Mouse (Mus musculus) gastrocnemius, adult 8-10 months (tissue): ENCODE results near the gene Ints5. TPM values are rescaled to one million over a fixed set of nuclear protein-coding genes. Genes with fewer than 3 reads are reported as not detected.
"Not testable (repeated sequence)": the region's sequence is repeated elsewhere in the genome, so short reads cannot be mapped to it uniquely, and the experiment has no call there.

Experiments
- DNase-seq, 2 experiments: peaks; one replicate each; pipeline ENCODE4 v3.0.0; 2022; ENCODE audit warnings: low spot score in 2 of 2
- total RNA-seq, 4 experiments: library from RNA; stranded (reverse); gene quantifications; 2 replicates each; pipeline ENCODE4 v1.2.4; 2022

Ints5 gene
- 10 to 100 TPM; 10.3 to 13.0 (median 11.3) TPM for total RNA-seq

DNA sequence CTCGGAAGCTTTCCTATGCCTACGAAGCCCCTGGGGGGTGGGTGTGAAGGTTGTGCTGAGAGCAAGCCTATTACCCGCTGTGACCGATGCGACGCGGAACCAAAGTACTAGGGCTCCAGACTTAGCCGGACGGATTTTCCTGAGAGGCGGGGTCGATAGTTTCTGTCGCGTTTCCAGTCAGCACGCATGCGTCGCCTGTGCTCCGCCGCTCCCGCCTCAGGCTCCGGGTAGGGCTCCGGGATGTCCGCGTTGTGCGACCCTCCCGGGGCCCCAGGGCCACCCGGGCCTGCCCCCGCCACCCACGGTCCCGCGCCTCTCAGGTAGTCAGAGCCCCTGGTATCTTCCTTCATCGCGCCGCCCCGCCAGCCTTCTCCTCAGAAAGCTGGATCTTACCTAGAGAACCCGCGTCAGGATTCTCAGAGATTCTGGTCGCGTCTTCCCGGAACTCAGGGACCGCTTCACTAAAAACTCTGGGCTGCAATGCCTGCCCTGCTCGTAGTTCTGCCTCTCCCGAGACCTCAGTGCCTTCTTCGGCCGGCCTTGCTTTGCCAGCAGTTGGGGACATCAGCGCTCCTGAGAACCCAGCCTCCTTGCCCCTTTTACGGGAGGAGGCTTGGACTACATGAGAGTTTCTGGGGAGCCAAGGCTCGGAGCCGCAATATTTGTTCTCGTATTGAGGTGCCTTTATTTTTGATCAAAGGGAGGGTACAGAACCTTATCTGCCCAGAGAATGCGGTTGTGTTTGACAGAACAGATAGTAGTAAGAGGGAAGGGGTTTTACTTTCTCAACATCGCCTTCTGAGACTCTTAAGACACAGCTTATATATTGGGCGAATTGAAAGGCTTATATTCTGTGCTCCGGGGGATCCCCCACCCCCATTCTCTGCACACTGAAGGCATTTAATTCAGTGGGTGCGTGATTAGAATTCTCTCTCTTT is at the start of gene Ints5:
Gene Ints5 (plus strand): TSS at position 177 of the 938 bp plus-strand sequence.
- peak; percentile 66 to 70 for DNase-seq

DNA sequence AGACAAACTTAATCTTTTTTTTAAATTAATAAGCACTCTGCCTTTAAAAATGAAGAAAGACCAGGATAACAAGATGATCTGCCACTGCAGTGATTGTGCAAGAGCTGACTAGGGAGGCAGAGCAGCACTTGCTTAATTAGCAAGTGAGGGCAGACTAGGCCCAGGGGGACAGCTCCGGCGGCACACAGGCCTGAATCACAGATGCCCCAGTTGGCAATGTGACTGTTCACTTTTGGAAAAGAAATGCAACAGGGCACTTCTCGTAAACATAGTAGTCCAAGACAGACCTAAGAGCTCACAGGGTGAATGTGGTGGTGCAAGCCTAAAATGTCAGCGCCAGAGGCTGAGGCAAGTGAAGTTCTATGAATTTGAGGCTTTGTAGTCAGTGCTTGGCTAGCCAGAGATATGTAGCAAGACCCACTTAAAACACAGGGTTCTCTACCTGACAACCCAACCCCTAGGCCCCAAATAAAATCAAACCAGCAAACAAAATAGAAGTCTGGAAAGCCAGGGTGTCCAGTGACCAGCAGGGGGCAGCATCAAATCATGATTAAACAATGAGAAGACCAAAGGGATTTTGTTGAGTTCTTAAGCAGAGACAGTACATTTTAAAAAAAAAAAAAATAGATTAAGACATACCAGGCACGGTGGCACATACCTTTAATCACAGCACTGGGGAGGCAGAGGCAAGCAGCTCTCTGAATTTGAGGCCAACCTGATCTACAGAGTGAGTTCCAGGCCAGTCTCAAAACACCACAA is 48.3 kb upstream of the Ints5 start:
- peak; percentile 59 to 61 for DNase-seq

DNA sequence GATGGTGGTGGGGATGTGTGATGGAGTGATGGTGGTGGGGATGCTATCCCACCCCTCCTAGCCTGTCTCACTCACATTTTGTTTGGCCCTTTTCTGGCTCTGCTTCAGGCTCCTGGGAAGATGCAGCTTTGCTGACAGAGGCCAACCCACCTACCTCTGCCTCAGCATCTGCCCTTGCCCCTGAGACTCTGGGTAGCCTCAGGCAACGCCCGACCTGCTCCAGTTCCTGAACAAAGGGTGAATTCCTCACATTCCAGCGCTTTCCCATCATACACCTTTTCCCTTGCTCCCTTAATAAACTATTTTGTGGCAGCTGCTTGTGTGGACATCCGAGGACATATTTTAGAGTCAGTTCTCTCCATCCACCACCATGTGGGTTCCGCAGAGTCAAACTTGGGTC is 44.4 kb upstream of the Ints5 start:
- no peak for DNase-seq

DNA sequence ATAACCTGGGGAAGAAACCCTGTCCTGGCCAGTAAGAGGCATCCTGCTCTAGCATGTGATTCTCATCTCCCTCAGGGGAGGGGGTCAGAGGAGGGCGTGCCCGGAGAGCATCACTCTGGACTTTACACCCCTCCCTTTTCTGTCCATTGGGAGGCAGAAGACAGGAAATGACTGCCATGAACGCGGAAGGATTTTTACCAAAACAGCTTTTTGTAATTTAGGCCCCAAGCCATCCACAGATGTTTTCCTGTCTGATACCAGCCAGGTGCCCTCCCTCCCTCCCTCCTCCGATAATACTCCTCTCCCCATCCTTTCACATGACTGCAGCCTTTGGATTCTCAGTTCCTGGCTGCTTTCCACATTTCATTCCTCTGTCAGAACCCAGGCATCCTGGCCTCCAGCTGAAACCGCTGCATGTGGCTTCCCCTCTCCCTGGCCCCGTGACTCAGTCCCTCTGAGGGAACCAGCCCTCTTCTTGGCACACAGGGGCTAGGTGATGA is 42.4 kb upstream of the Ints5 start, which contains the start of gene Lrrn4cl:
Gene Lrrn4cl (plus strand): TSS at position 367 of the 500 bp plus-strand sequence.
- peak; percentile 58 to 73 for DNase-seq

DNA sequence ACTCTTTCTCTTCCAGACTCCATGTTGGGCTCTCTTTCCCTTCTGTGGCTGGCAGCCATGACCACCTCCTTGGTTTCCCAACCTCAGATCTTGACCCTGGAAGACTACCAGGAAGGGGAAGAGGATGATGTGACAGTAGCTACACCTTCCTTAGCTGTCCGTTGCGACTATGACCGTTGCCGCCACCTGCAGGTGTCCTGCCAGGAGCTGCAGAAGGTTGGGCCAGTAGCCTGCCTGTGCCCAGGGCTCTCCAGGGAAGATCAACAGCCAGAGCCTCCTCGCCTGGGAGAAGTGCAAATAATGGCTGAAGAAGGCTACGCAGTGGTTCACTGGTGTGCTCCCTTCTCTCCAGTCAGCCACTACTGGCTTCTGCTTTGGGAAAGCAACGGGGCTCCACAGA is 41.2 kb upstream of the Ints5 start:
- DNase-seq, result no peak

DNA sequence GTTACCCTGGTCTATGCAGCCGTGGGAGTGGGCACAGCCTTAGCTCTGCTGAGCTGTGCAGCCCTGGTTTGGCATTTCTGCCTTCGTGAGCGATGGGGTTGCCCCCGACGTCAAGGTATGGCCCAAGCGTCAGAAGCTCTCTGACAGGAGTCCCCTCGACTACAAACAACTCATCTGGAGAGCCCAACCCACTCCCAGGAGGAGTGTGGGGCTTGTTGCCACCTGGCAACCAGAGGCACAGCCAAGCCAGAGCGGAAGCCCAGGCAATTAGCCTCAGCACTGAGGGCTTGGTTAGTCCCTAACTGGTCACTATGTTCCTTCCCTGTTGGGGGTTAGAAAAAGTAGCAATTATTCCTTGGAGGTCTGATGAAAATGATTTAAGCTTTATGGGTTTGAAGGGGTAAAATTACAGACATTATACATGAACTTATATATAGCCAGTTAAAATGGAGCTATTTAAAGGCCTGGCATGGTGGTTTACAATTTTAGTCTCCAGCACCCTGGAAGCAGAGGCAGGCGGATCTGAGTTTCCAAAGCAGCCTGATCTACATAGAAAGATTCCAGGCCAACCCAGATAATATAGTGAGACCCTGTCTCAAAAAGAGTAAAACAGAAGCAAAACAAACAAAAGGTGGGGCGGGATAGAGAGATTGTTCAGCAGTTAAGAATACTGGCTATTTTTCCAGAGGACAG is 40.4 kb upstream of the Ints5 start:
- DNase-seq, result peak; percentile 67 to 68

DNA sequence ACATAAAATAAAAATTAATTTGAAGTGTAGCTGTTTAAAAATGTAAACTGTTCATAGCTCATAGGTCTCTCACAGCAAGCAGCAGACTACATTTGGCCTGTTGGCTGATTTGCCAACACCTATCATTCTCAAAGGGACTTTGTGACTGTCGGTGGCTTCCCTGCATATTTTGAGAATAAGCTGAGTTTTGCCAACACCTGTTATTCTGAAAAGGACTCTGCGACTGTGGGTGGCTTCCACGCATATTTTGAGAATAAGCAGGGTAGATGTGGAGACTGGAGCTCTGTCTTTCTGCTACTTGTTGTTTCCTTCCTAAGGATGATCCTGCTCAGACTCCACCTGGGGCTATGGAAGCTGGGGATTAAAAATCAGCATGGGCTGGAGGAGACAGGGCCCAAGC is 39.7 kb upstream of the Ints5 start:
- no peak for DNase-seq

DNA sequence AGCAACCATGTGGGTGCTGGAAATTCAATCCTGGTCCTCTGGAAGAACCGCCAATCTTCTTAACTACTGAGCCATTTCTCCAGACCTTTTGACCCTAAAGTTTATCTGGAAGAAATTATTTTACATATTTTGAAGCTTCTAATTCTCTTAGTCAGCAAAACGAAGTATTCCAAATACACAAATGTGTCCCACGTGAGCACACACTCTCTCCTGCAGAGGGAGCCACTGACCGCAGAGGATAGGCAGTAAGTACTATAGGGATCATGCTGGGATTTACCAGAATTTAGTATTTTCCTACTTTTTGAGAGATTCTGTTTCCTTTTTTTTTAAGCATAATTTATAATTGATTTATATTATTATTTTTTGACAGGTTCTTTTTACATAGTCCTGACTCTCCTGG is 35.1 kb upstream of the Ints5 start:
- no peak for DNase-seq

DNA sequence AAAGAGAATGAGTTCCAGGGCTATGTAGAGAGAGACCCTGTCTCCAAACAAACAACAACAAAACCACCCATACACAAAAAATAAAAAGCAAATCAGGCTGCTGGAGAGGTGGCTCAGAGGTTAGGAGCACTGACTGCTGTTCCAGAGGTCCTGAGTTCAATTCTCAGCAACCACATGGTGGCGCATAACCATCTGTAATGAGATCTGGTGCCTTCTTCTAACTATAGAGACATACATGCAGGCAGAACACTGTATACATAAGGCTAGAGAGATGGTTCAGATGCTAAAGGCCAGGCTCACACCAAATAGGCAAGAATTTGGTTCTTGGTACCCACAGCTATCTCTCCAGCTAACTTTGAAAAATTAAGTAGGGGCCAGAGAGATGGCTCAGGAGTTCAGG is 33.8 kb upstream of the Ints5 start:
- DNase-seq, result no peak

DNA sequence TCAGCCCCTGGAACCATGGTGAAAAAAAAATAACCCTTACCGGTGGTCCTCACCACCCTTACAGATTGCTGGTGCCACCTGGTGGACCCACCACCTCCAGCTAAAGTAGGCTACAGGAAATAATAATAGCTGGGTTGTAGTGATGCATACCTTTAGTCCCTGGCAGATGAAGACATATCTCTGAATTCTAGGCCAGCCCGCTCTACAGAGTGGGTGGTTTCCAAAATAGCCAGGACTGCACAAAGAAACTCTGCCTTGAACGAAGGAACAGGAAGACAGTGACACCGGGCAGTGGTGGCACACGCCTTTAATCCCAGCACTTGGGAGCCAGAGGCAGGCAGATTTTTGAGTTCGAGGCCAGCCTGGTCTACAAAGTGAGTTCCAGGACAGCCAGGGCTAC is 28.5 kb upstream of the Ints5 start:
- DNase-seq, result no peak

DNA sequence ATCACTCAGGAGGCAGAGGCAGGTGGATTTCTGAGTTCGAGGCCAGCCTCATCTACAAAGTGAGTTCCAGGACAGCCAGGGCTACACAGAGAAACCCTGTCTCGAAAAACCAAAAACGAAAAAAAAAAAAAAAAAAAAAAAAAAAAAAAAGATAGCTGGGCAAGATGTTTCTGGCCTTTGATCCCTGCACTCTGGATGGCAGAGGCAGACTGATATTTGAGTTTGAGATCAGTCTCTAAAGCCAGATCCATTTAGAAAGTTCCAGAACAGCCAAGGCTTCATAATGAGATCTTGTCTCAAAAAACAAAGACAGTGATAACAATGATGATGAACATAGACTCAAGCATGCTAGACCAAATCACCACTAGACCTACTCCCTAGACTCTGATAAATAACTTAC is 22.4 kb upstream of the Ints5 start:
- not testable (repeated sequence) for DNase-seq

DNA sequence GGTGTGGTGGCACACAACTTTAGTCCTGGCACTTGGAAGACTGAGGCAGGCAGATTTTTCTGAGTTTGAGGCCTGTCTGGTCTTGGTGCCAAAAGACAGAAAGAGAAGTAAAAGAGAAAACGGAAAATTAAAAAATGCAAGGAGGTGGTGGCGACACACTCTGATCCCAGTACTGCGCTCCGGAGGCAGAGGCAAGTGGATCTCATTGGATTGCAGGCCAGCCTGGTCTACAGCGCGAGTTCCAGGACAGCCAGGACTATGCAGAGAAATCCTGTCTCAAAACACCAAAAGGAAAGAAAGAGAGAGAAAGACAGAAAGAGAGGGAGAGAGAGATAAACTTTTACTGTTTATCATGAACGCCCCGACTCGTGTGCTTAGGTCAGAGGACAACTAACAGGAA is 22.0 kb upstream of the Ints5 start:
- no peak for DNase-seq

DNA sequence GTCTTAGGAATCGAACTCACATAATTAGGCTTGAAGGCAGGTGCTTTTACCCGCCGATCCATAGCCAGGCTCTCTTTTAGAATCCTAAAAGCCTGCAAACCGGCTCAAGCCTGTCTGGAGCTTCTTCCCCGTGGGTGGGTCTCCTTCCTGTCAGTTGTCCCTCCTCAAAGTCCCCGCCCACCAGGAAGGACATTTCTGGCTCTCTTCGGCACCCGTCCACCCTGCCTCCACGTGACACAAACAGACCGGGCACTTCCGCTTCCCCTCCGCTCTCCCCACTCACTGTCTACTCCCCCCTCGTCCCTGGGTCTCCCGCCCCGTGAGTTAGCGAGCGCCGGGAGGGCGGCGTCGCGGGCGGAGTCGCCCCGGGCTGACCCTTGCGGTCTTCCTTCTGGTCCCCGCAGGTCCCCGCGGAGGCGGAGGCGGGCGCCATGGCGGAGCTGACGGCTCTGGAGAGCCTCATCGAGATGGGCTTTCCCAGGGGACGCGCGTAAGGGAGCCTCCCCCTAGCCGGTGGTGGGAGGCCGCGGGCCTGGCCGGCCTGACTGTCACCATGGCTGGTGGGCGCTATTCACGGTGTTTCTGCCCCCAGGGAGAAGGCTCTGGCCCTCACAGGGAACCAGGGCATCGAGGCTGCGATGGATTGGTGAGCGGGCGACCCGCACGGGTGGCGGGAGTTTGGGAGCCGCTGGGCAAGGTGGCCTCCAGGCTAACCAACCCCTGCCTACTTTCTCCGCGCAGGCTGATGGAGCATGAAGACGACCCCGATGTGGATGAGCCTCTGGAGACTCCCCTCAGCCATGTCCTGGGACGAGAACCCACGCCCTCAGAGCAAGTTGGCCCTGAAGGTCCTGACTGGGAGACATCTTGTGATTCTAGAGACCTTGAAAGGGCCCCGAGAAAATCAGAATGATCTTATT is 21.3 kb upstream of the Ints5 start, which contains the start of gene Ubxn1:
Gene Ubxn1 (plus strand): TSS at position 230 of the 920 bp plus-strand sequence.
- DNase-seq, result peak; percentile 95 to 96

DNA sequence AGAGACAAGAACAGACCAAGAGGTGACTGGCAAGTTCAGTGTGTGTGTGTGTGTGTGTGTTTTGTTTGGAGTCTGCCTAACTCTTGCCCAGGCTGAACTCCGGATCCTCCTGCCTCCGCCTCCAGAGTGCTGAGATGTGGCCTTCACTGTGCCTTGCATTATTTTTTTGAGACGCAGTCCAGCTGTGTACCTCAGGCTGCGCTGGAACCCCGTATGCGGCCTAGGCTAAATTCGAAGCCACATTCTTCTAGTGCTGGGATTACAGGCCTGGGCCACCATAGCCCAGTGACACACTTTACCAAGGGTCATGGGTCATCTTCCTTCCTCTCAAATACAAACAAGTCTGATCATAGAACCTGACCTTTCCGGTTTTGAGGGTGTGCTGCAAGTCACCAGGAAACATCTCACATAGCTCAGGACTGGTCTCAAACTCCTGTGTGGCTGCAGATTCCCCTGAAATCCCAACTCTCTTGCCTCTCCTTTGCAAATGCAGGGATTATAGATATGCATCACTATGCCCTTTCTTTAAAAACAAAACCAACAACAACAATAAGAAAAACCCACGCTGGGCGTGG is 20.5 kb upstream of the Ints5 start:
- DNase-seq, result no peak

DNA sequence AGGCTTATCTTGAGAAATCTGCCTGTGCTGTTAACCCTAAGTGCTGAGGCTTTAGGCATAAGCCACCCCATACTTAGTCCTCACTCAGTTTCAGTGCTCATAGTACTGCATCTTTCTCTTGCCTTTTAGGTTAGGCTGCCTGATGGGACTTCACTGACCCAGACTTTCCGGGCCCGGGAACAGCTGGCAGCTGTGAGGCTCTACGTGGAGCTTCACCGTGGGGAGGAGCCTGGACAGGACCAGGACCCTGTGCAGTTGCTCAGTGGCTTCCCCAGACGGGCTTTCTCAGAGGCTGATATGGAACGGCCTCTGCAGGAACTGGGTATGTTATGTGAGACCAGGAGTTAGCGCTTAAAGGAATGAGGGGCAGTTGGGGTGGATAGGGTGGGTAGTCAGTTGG is 17.8 kb upstream of the Ints5 start:
- no peak for DNase-seq

DNA sequence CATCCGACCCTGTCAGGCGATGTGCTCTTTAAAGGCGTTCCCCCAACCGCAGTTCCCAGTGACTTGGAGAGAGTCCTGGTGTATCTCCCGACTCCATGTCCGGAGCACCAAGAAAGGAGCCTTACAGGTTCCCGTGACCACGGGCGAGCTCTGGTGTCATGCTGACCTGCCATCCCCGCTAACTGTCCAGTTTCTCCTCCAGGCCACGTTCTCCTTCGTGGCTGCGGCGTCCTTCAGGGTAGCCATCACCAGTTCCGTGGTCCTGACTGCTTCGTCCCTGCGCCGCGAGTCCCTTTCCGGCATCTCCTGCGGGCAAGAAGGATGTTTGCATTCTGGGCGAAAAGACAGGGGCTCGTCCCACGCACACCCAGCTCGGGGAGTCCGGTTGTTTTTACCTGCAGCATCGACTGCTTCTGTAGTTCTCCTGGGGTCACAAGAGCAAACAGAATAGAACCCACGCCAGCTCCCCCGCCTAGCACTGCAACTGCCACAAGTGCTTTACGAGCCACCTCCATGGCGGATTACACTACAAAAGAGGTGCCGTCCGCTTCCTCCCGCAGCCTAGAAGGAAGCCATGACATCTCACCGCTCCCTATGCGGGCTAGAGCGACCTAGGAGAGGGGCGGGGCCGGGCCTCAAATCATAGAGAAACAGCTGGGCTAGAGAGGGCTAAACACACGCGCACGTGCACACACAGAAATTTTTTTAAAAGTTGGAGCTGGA is 12.3 kb upstream of the Ints5 start, which contains the start of gene Uqcc3:
Gene Uqcc3 (minus strand): TSS at position 613 of the 723 bp plus-strand sequence.
- peak; percentile 85 for DNase-seq

DNA sequence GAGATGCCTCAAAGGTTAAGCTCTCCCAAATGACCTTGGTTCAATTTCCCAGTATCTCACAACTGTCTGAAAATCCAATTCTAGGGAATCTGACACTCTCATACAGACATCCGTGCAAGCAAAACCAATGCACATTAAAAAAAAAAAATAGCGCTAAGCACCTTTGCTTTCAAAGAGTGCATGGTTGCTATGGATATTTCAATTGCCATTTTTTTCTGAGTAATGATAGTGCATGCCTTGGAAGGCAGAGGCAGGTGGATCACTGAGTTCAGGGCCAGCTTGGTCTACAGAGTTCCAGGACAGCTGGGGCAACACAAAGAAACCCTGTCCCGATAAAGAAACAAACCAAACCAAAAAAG is 11.8 kb upstream of the Ints5 start:
- no peak for DNase-seq

DNA sequence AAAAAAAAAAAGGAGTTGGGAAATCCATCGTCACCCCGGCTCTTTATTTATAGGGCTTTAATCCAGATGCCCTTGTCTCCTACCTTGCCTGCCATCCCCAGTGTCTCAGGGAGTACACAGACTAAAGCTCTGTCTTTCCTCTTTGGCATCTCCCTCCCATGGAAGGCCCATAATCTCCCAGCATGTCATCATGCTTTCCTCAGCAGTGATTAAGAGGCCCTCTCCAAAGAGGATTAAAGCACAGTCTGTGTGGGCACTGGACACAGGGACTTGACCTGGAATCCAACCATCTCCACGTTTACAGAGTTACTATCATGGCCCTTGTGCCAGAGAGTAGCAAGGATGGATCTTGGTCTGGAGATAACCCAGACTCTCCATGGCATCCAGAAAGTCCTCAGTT is 9.2 kb upstream of the Ints5 start, which contains the start of the genes Lbhd1 and Gm49403:
Gene Lbhd1 (plus strand): TSS at position 117 of the 400 bp plus-strand sequence.
Gene Gm49403 (plus strand): TSS at position 315 of the 400 bp plus-strand sequence.
- no peak for DNase-seq
